Mouse (Mus musculus) spleen, postnatal 36 days (tissue): ENCODE measurements around the gene Baz2b.
"Not testable (repeated sequence)": the region's sequence is repeated elsewhere in the genome, so short reads cannot be mapped to it uniquely, and the experiment has no call there.

Source experiments
- DNase-seq, 2 experiments: peaks; one replicate each; pipeline ENCODE4 v3.0.0; 2022; ENCODE audit warnings: low spot score in 2 of 2, mixed read lengths in 1 of 2

The Baz2b gene

GRCm38 (mm10) chr2:60089528-60090247 is 120.0 kb downstream of the Baz2b start:
- no peak for DNase-seq

- DNase-seq = no peak
Observed at GRCm38 (mm10) chr2:60088785-60089527, 120.7 kb downstream of the Baz2b start.

- DNase-seq = no peak
Observed at GRCm38 (mm10) chr2:60086197-60086903, 123.3 kb downstream of the Baz2b start.

GRCm38 (mm10) chr2:60084823-60085222 is 124.8 kb downstream of the Baz2b start:
- DNase-seq = no peak

GRCm38 (mm10) chr2:60082984-60083636 is 126.5 kb downstream of the Baz2b start:
- DNase-seq = no peak

- DNase-seq = no peak
Observed at GRCm38 (mm10) chr2:60082225-60082624, 127.4 kb downstream of the Baz2b start.

GRCm38 (mm10) chr2:60080831-60081230 is 128.8 kb downstream of the Baz2b start:
- DNase-seq = no peak

GRCm38 (mm10) chr2:60077631-60078030 is 132.0 kb downstream of the Baz2b start:
- DNase-seq = no peak

GRCm38 (mm10) chr2:60076800-60077199 is 132.8 kb downstream of the Baz2b start:
- DNase-seq = no peak

- no peak for DNase-seq
Observed at GRCm38 (mm10) chr2:60076025-60076424, 133.6 kb downstream of the Baz2b start.

GRCm38 (mm10) chr2:60073798-60074197 is 135.8 kb downstream of the Baz2b start:
- not testable (repeated sequence) for DNase-seq

- peak; percentile 73 to 80 for DNase-seq
Observed at GRCm38 (mm10) chr2:60071813-60072212, 137.8 kb downstream of the Baz2b start.

GRCm38 (mm10) chr2:60070938-60071337 is 138.7 kb downstream of the Baz2b start:
- no peak for DNase-seq

- no peak for DNase-seq
Observed at GRCm38 (mm10) chr2:60068468-60068867, 141.2 kb downstream of the Baz2b start.

- DNase-seq = no peak
Observed at GRCm38 (mm10) chr2:60065415-60065814, 144.2 kb downstream of the Baz2b start.

GRCm38 (mm10) chr2:60060185-60060775 is 149.4 kb downstream of the Baz2b start:
- DNase-seq = no peak

- DNase-seq = no peak
Observed at GRCm38 (mm10) chr2:60059300-60059699, 150.3 kb downstream of the Baz2b start.

- DNase-seq = no peak
Observed at GRCm38 (mm10) chr2:60056043-60056442, 153.6 kb downstream of the Baz2b start.

GRCm38 (mm10) chr2:60054808-60055535 is 154.7 kb downstream of the Baz2b start:
- no peak for DNase-seq

GRCm38 (mm10) chr2:60053222-60054010 is 156.2 kb downstream of the Baz2b start:
- no peak for DNase-seq
